Mouse (Mus musculus): ENCODE measurements around the gene Ndel1.
"Not testable (repeated sequence)": the region's sequence is repeated elsewhere in the genome, so short reads cannot be mapped to it uniquely, and the experiment has no call there.

The Ndel1 gene

GRCm38 (mm10) chr11:68852486-68852901 is 19.2 kb downstream of the Ndel1 start:
- in situ Hi-C loops (cut with MboI, MseI) = no loop called here

- in situ Hi-C loops (cut with MboI, MseI) = no loop called here
Measured at GRCm38 (mm10) chr11:68851644-68852485, 19.8 kb downstream of the Ndel1 start.

GRCm38 (mm10) chr11:68850862-68851261 is 20.8 kb downstream of the Ndel1 start:
- in situ Hi-C loops (cut with MboI, MseI) = no loop called here

- in situ Hi-C loops (cut with MboI, MseI) = no loop called here
Measured at GRCm38 (mm10) chr11:68839606-68840005, 32.1 kb downstream of the Ndel1 start.

GRCm38 (mm10) chr11:68835034-68835433 is 36.6 kb downstream of the Ndel1 start:
- in situ Hi-C loops (cut with MboI, MseI) = no loop called here

- in situ Hi-C loops (cut with MboI, MseI) = no loop called here
Measured at GRCm38 (mm10) chr11:68833593-68833992, 38.1 kb downstream of the Ndel1 start.

- in situ Hi-C loops (cut with MboI, MseI) = no loop called here
Measured at GRCm38 (mm10) chr11:68832793-68833192, 38.9 kb downstream of the Ndel1 start.

- in situ Hi-C loops (cut with MboI, MseI) = not testable (repeated sequence)
Measured at GRCm38 (mm10) chr11:68831580-68831979, 40.1 kb downstream of the Ndel1 start.

- in situ Hi-C loops (cut with MboI, MseI) = no loop called here
Measured at GRCm38 (mm10) chr11:68826735-68827134, 44.9 kb downstream of the Ndel1 start.

GRCm38 (mm10) chr11:68822326-68822725 is 49.3 kb downstream of the Ndel1 start:
- in situ Hi-C loops (cut with MboI, MseI) = no loop called here

GRCm38 (mm10) chr11:68819226-68819805 is 52.3 kb downstream of the Ndel1 start:
- in situ Hi-C loops (cut with MboI, MseI) = no loop called here

- in situ Hi-C loops (cut with MboI, MseI) = no loop called here
Measured at GRCm38 (mm10) chr11:68818416-68818815, 53.2 kb downstream of the Ndel1 start.

GRCm38 (mm10) chr11:68811881-68812577 is 59.6 kb downstream of the Ndel1 start:
- in situ Hi-C loops (cut with MboI, MseI) = no loop called here

- in situ Hi-C loops (cut with MboI, MseI) = no loop called here
Measured at GRCm38 (mm10) chr11:68807787-68808186, 63.9 kb downstream of the Ndel1 start.

- in situ Hi-C loops (cut with MboI, MseI) = no loop called here
Measured at GRCm38 (mm10) chr11:68805148-68805547, 66.5 kb downstream of the Ndel1 start.

GRCm38 (mm10) chr11:68798258-68798657 is 73.4 kb downstream of the Ndel1 start:
- in situ Hi-C loops (cut with MboI, MseI) = no loop called here

GRCm38 (mm10) chr11:68791794-68792193 is 79.9 kb downstream of the Ndel1 start:
- in situ Hi-C loops (cut with MboI, MseI) = no loop called here

- in situ Hi-C loops (cut with MboI, MseI) = no loop called here
Measured at GRCm38 (mm10) chr11:68790720-68791119, 80.9 kb downstream of the Ndel1 start.

GRCm38 (mm10) chr11:68787222-68787621 is 84.4 kb downstream of the Ndel1 start:
- in situ Hi-C loops (cut with MboI, MseI) = no loop called here

- in situ Hi-C loops (cut with MboI, MseI) = no loop called here
Measured at GRCm38 (mm10) chr11:68785813-68786212, 85.8 kb downstream of the Ndel1 start.

- in situ Hi-C loops (cut with MboI, MseI) = no loop called here
Measured at GRCm38 (mm10) chr11:68782336-68782735, 89.3 kb downstream of the Ndel1 start.

- in situ Hi-C loops (cut with MboI, MseI) = no loop called here
Measured at GRCm38 (mm10) chr11:68780466-68781114, 91.1 kb downstream of the Ndel1 start.
